Mouse (Mus musculus): ENCODE results near the gene Mmel1.

The Mmel1 gene

DNA sequence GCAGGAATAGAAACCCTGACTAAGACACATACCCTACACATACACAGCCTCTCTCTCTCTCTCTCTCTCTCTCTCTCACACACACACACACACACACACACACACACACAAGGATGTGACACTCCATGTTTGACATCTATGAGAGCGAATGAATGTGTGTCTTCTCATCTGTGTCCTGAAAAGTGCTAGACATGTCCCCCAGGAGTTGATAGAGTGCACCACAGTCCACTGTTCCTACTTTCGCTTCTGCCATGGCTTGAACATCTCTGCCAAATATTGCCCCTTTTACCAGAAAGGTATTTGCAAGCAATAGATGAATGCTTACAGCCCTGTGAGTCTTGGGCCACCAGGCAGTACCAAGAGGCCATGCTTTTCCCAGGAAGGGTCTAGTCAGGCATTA, 70.8 kb downstream of the Mmel1 start:
- DNase-seq (ENCODE audit: low spot score), result no peak

DNA sequence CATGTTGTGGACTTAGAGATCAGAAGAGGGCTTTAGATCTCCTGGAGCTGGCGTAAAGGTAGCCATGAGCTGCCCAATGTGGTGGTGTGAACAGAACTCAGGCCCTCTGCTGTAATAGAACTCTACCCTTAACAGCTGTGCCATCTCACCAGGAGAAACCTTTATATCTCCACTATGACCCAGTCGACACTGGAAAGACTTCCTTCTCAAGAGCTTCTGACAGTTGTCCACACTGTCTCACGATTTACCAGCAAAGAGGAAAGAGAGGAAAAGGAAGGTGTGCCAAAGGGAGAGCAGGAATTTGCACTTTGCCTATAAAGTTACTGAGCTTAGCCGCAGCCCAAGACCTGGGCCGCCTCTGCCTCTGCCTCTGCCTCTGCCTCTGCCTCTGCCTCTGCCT, 72.4 kb downstream of the Mmel1 start:
- no peak for DNase-seq (ENCODE audit: low spot score)

GRCm38 (mm10) chr4:154942632-154943322, 73.4 kb downstream of the Mmel1 start:
- DNase-seq (ENCODE audit: low spot score), result no peak

DNA sequence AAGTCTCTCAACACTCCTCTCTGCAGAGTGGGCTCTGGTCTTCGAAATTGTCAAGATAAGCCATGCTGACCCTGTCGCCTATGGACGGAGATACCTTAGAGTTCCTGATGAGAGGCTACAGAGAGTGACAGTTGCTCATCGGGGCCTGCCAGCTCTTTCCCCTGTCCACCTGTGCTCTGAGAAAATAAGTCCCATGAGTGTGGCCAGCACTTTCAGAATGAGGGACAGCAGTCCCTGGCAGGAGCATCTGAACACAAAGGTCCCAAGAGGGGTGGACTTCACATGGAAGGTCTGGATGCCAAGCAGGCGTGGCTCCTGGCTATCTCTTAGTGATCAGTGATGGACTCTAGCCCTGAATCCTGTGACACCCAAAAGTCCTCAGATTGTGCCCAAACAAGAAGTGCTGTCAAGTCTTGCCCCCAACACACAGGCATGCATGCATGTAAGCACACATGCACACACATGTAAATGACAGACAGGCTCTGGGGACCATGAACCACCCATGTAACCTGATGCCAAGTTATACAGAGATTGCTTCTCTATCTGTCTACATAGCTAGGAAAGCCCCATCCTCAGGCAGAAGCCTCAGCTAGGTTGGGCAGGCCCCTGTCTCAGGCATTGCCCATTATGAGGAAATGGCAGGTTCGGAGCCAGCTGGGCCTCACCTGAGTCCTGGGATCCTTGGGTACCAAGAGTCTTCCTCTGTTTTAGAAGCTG, 74.1 kb downstream of the Mmel1 start:
- no peak for DNase-seq (ENCODE audit: low spot score)

- peak; percentile 83 for DNase-seq (ENCODE audit: low spot score)
These were observed 74.8 kb downstream of the Mmel1 start for GRCm38 (mm10) chr4:154944121-154944590.
